Mouse (Mus musculus): ENCODE measurements around the gene Syt15. TPM values are rescaled to one million over a fixed set of nuclear protein-coding genes. Genes with fewer than 3 reads are reported as not detected.

Gene Syt15
- polyA plus RNA-seq, 1 experiment from 2014 or later = 0.42 TPM

- no peak overlapping the region for H3K4me3 ChIP-seq (ENCODE audit: low read depth, low read length)
- TF ChIP-seq CTCF (IDR thresholded peaks at IDR 0.05; ENCODE audit: low read depth) = no peak
- no peaks in the 10 kb centered on the region for H3K36me3 ChIP-seq (ENCODE audit: insufficient read depth)
- ATAC-seq (ENCODE audit: insufficient read depth) (no peak), DNase-seq (no peak)
- H3K27ac ChIP-seq (ENCODE audit: low read depth) = no peak overlapping the region
- no peaks in the 10 kb centered on the region for H3K4me1 ChIP-seq (ENCODE audit: insufficient read depth)
- H3K9me3 ChIP-seq (ENCODE audit: low read depth, low read length) = no peaks in the 10 kb centered on the region
- H3K27me3 ChIP-seq (ENCODE audit: insufficient read depth, low read length) = no peaks in the 10 kb centered on the region
- 81% methylated on average over 12 of the region's 12 CpGs for WGBS
- no peak overlapping the region for H3K4me2 ChIP-seq
- no peak overlapping the region for H3K9ac ChIP-seq
Measured at GRCm38 (mm10) chr14:34227981-34228380, 8.6 kb downstream of the Syt15 start.

- TF ChIP-seq CTCF (IDR thresholded peaks at IDR 0.05; ENCODE audit: low read depth) = no peak
- no peak overlapping the region for H3K9ac ChIP-seq
- ATAC-seq (ENCODE audit: insufficient read depth) (no peak), DNase-seq (no peak)
- H3K4me1 ChIP-seq (ENCODE audit: insufficient read depth) = no peaks in the 10 kb centered on the region
- no peak overlapping the region for H3K27ac ChIP-seq (ENCODE audit: low read depth)
- H3K9me3 ChIP-seq (ENCODE audit: low read depth, low read length) = no peaks in the 10 kb centered on the region
- no peak overlapping the region for H3K4me3 ChIP-seq (ENCODE audit: low read depth, low read length)
- no peaks in the 10 kb centered on the region for H3K27me3 ChIP-seq (ENCODE audit: insufficient read depth, low read length)
- 69% methylated on average over 10 of the region's 10 CpGs for WGBS
- no peaks in the 10 kb centered on the region for H3K36me3 ChIP-seq (ENCODE audit: insufficient read depth)
- H3K4me2 ChIP-seq = no peak overlapping the region
Measured at GRCm38 (mm10) chr14:34228830-34229506, 9.6 kb downstream of the Syt15 start.

- Histone ChIP-seq H3K9ac (no peak overlapping the region), H3K36me3 (ENCODE audit: insufficient read depth) (no peaks in the 10 kb centered on the region), H3K4me3 (ENCODE audit: low read depth, low read length) (no peak overlapping the region), H3K9me3 (ENCODE audit: low read depth, low read length) (no peaks in the 10 kb centered on the region), H3K4me2 (no peak overlapping the region), H3K4me1 (ENCODE audit: insufficient read depth) (no peaks in the 10 kb centered on the region), H3K27me3 (ENCODE audit: insufficient read depth, low read length) (no peaks in the 10 kb centered on the region), H3K27ac (ENCODE audit: low read depth) (no peak overlapping the region)
- DNase-seq = no peak
- TF ChIP-seq CTCF (IDR thresholded peaks at IDR 0.05; ENCODE audit: low read depth) = no peak
- WGBS = 60% methylated on average over 7 of the region's 7 CpGs
- ATAC-seq (ENCODE audit: insufficient read depth) = no peak
Measured at GRCm38 (mm10) chr14:34232340-34232739, 12.9 kb downstream of the Syt15 start.

- Histone ChIP-seq H3K27me3 (ENCODE audit: insufficient read depth, low read length) (no peaks in the 10 kb centered on the region), H3K27ac (ENCODE audit: low read depth) (no peak overlapping the region), H3K4me3 (ENCODE audit: low read depth, low read length) (no peak overlapping the region), H3K9ac (no peak overlapping the region), H3K36me3 (ENCODE audit: insufficient read depth) (no peaks in the 10 kb centered on the region), H3K9me3 (ENCODE audit: low read depth, low read length) (no peaks in the 10 kb centered on the region), H3K4me1 (ENCODE audit: insufficient read depth) (no peaks in the 10 kb centered on the region), H3K4me2 (no peak overlapping the region)
- no peak for TF ChIP-seq CTCF (IDR thresholded peaks at IDR 0.05; ENCODE audit: low read depth)
- 77% methylated on average over 9 of the region's 9 CpGs for WGBS
- DNase-seq (peak; percentile 33), ATAC-seq (ENCODE audit: insufficient read depth) (no peak)
Measured at GRCm38 (mm10) chr14:34232866-34233680, 13.7 kb downstream of the Syt15 start.

GRCm38 (mm10) chr14:34233846-34234245 is 14.5 kb downstream of the Syt15 start:
- WGBS = 76% methylated on average over 4 of the region's 4 CpGs
- TF ChIP-seq CTCF (IDR thresholded peaks at IDR 0.05; ENCODE audit: low read depth) = no peak
- ATAC-seq (ENCODE audit: insufficient read depth) = no peak

GRCm38 (mm10) chr14:34234630-34235380 is 15.4 kb downstream of the Syt15 start:
- 6% methylated on average over 16 of the region's 16 CpGs for WGBS
- no peaks in the 10 kb centered on the region for H3K36me3 ChIP-seq (ENCODE audit: insufficient read depth)
- H3K27ac ChIP-seq (ENCODE audit: low read depth) = no peak overlapping the region
- H3K27me3 ChIP-seq (ENCODE audit: insufficient read depth, low read length) = no peaks in the 10 kb centered on the region
- peak; percentile 95 for TF ChIP-seq CTCF (IDR thresholded peaks at IDR 0.05; ENCODE audit: low read depth)
- DNase-seq (peak; percentile 91), ATAC-seq (ENCODE audit: insufficient read depth) (peak; percentile 99)
- peak overlapping the region; percentile 17; the same call in 1 of the 2 replicates for H3K9ac ChIP-seq
- H3K9me3 ChIP-seq (ENCODE audit: low read depth, low read length) = no peaks in the 10 kb centered on the region
- peak overlapping the region; percentile 25 for H3K4me3 ChIP-seq (ENCODE audit: low read depth, low read length)
- no peaks in the 10 kb centered on the region for H3K4me1 ChIP-seq (ENCODE audit: insufficient read depth)
- H3K4me2 ChIP-seq = peak overlapping the region; percentile 70

More at GRCm38 (mm10) chr14:34233846-34234245, 14.5 kb downstream of the Syt15 start:
- no peaks in the 10 kb centered on the region for H3K36me3 ChIP-seq (ENCODE audit: insufficient read depth)
- DNase-seq = no peak
- H3K27me3 ChIP-seq (ENCODE audit: insufficient read depth, low read length) = no peaks in the 10 kb centered on the region
- no peaks in the 10 kb centered on the region for H3K4me1 ChIP-seq (ENCODE audit: insufficient read depth)
- no peak overlapping the region for H3K4me3 ChIP-seq (ENCODE audit: low read depth, low read length)
- no peak overlapping the region for H3K9ac ChIP-seq
- H3K27ac ChIP-seq (ENCODE audit: low read depth) = no peak overlapping the region
- no peak overlapping the region for H3K4me2 ChIP-seq
- H3K9me3 ChIP-seq (ENCODE audit: low read depth, low read length) = no peaks in the 10 kb centered on the region

Data from lung, embryonic 14.5 days (tissue).